Mouse (Mus musculus) CH12.LX (cell line): ENCODE measurements around the gene Mettl3. TPM values are rescaled to one million over a fixed set of nuclear protein-coding genes. Genes with fewer than 3 reads are reported as not detected.

ENCODE experiments used
- DNase-seq: peaks from one replicate; pipeline ENCODE4 v3.0.0-alpha.2; 2013; ENCODE audit errors: extremely low read depth
- H3K27ac ChIP-seq: 2 replicates; pipeline ENCODE4 v1.5.1; 2012; ENCODE audit warnings: low read depth, mild to moderate bottlenecking, control low read depth, moderate library complexity; ENCODE audit not compliant: insufficient read depth
- H3K27me3 ChIP-seq: replicated peaks from 2 replicates; pipeline ENCODE3; 2012; ENCODE audit warnings: inconsistent platforms
- H3K36me3 ChIP-seq, 2 experiments: replicated peaks in 1 of 2; 2 replicates each; pipeline versions ENCODE3 to v1.6.1; 2012; ENCODE audit warnings: inconsistent platforms in 1 of 2, low read length in 1 of 2, mild to moderate bottlenecking in 1 of 2, mixed read lengths in 1 of 2, moderate library complexity in 1 of 2; ENCODE audit not compliant: control insufficient read depth in 1 of 2, insufficient read depth in 1 of 2
- H3K4me1 ChIP-seq, 2 experiments: 2 replicates each; pipeline ENCODE4 v1.6.1; 2012; ENCODE audit warnings: inconsistent platforms in 1 of 2, moderate library complexity in 1 of 2; ENCODE audit not compliant: insufficient read depth in 2 of 2, control insufficient read depth in 1 of 2
- H3K4me2 ChIP-seq: 2 replicates; pipeline ENCODE4 v1.6.1; 2012; ENCODE audit warnings: low read depth, mild to moderate bottlenecking, control low read depth; ENCODE audit not compliant: poor library complexity, insufficient read depth, severe bottlenecking
- H3K4me3 ChIP-seq, 3 experiments: fragments of 150-350 bp in 1 of 3; sonication (generic) in 1 of 3; replicated peaks in 1 of 3; 2 replicates each; pipeline versions ENCODE3 to v1.5.1; 2011 to 2012; ENCODE audit warnings: low read depth in 2 of 3, low read length in 2 of 3, mild to moderate bottlenecking in 2 of 3, moderate library complexity in 2 of 3, control low read depth in 1 of 3, improper control_type of control experiment in 1 of 3, inconsistent platforms in 1 of 3, mixed read lengths in 1 of 3; ENCODE audit not compliant: poor library complexity in 1 of 3
- H3K79me2 ChIP-seq: replicated peaks from 2 replicates; pipeline ENCODE4 v1.6.1; 2012; ENCODE audit warnings: mild to moderate bottlenecking, moderate library complexity; ENCODE audit not compliant: control insufficient read depth, poor library complexity, insufficient read depth, severe bottlenecking; ENCODE audit errors: extremely low read depth
- H3K9ac ChIP-seq: 2 replicates; pipeline ENCODE4 v1.6.1; 2012; ENCODE audit warnings: low read depth, mild to moderate bottlenecking, control low read depth, moderate library complexity; ENCODE audit not compliant: insufficient read depth
- H3K9me3 ChIP-seq: replicated peaks from 2 replicates; pipeline ENCODE3; 2012; ENCODE audit warnings: low read length, inconsistent platforms, mixed read lengths
- CHD2 ChIP-seq: IDR thresholded peaks from 2 replicates; pipeline ENCODE4 v1.6.1; 2011; ENCODE audit warnings: low read length, improper control_type of control experiment
- CTCF ChIP-seq, 2 experiments: IDR thresholded peaks in 1 of 2; conservative IDR thresholded peaks in 1 of 2; 2 replicates each; pipeline ENCODE4 v1.5.1; 2011 to 2012; ENCODE audit warnings: low read depth in 2 of 2, low read length in 2 of 2, improper control_type of control experiment in 1 of 2, inconsistent platforms in 1 of 2, mild to moderate bottlenecking in 1 of 2, moderate library complexity in 1 of 2
- E2F4 ChIP-seq: IDR thresholded peaks from 2 replicates; pipeline ENCODE4 v1.6.1; 2011; ENCODE audit warnings: low read depth, low read length, improper control_type of control experiment; ENCODE audit not compliant: insufficient replicate concordance
- ELF1 ChIP-seq: IDR thresholded peaks from 2 replicates; pipeline ENCODE4 v1.6.1; 2014; ENCODE audit warnings: low read depth, mild to moderate bottlenecking, inconsistent platforms, low read length, improper control_type of control experiment
- GABPA ChIP-seq: IDR thresholded peaks from 2 replicates; pipeline ENCODE4 v1.6.1; 2012; ENCODE audit warnings: low read depth, low read length, improper control_type of control experiment, inconsistent platforms; ENCODE audit not compliant: insufficient replicate concordance
- HCFC1 ChIP-seq: IDR thresholded peaks from 2 replicates; pipeline ENCODE4 v1.6.1; 2012; ENCODE audit warnings: low read depth, mild to moderate bottlenecking, inconsistent platforms, low read length, improper control_type of control experiment
- JUND ChIP-seq: conservative IDR thresholded peaks from 2 replicates; pipeline ENCODE4 v1.6.1; 2011; ENCODE audit warnings: low read depth, low read length, improper control_type of control experiment
- KAT2A ChIP-seq: IDR thresholded peaks from 2 replicates; pipeline ENCODE4 v1.6.1; 2012; ENCODE audit warnings: low read length, improper control_type of control experiment, inconsistent platforms; ENCODE audit not compliant: insufficient replicate concordance
- MEF2A ChIP-seq: IDR thresholded peaks from 2 replicates; pipeline ENCODE4 v1.6.1; 2014; ENCODE audit warnings: low read depth, mild to moderate bottlenecking, inconsistent platforms, low read length, improper control_type of control experiment, borderline replicate concordance
- MXI1 ChIP-seq: IDR thresholded peaks from 2 replicates; pipeline ENCODE4 v1.6.1; 2011; ENCODE audit warnings: mild to moderate bottlenecking, low read depth, low read length, improper control_type of control experiment
- NELFE ChIP-seq: IDR thresholded peaks from 2 replicates; pipeline ENCODE4 v1.6.1; 2011; ENCODE audit warnings: low read depth, low read length, improper control_type of control experiment
- NRF1 ChIP-seq: IDR thresholded peaks from 2 replicates; pipeline ENCODE4 v1.6.1; 2014; ENCODE audit warnings: low read depth, mild to moderate bottlenecking, inconsistent platforms, low read length, improper control_type of control experiment, moderate library complexity
- PAX5 ChIP-seq: IDR thresholded peaks from 2 replicates; pipeline ENCODE4 v1.6.1; 2012; ENCODE audit warnings: low read length, inconsistent platforms, mixed read lengths
- POLR2A ChIP-seq: IDR thresholded peaks from 2 replicates; pipeline ENCODE4 v1.6.1; 2011; ENCODE audit warnings: low read depth, mild to moderate bottlenecking, improper control_type of control experiment, low read length
- POLR2AphosphoS2 ChIP-seq: IDR thresholded peaks from 2 replicates; pipeline ENCODE4 v1.6.1; 2011; ENCODE audit warnings: low read depth, low read length, improper control_type of control experiment
- RCOR1 ChIP-seq: conservative IDR thresholded peaks from 2 replicates; pipeline ENCODE4 v1.6.1; 2012; ENCODE audit warnings: low read depth, mild to moderate bottlenecking, inconsistent platforms, low read length, improper control_type of control experiment
- SIN3A ChIP-seq: IDR thresholded peaks from 2 replicates; pipeline ENCODE4 v1.6.1; 2012; ENCODE audit warnings: low read length, improper control_type of control experiment, inconsistent platforms
- SMC3 ChIP-seq: IDR thresholded peaks from 2 replicates; pipeline ENCODE4 v1.6.1; 2011; ENCODE audit warnings: low read depth, low read length, improper control_type of control experiment
- TCF12 ChIP-seq: IDR thresholded peaks from 2 replicates; pipeline ENCODE4 v1.6.1; 2014; ENCODE audit warnings: low read depth, mild to moderate bottlenecking, inconsistent platforms, low read length, improper control_type of control experiment
- UBTF ChIP-seq: IDR thresholded peaks from 2 replicates; pipeline ENCODE4 v1.6.1; 2012; ENCODE audit warnings: low read depth, mild to moderate bottlenecking, inconsistent platforms, low read length, improper control_type of control experiment, moderate library complexity
- ZC3H11A ChIP-seq: IDR thresholded peaks from 2 replicates; pipeline ENCODE4 v1.6.1; 2012; ENCODE audit warnings: low read depth, mild to moderate bottlenecking, inconsistent platforms, low read length, improper control_type of control experiment
- ZMIZ1 ChIP-seq: IDR thresholded peaks from 2 replicates; pipeline ENCODE4 v1.6.1; 2012; ENCODE audit warnings: low read depth, mild to moderate bottlenecking, inconsistent platforms, low read length, improper control_type of control experiment
- ZNF384 ChIP-seq: IDR thresholded peaks from 2 replicates; pipeline ENCODE4 v1.6.1; 2012; ENCODE audit warnings: low read depth, low read length, improper control_type of control experiment, inconsistent platforms
- dilution Hi-C: fragments of 300-500 bp; cut with MboI; formaldehyde crosslinking; loops from 2 replicates; pipeline ENCODE4 v1.14.3; 2020; ENCODE audit warnings: low sequenced_read_pairs; ENCODE audit not compliant: extremely low pct_unique_long_range_greater_than_20kb, extremely low pct_ligation_motif_present
- in situ Hi-C: fragments of 300-500 bp; cut with MboI; formaldehyde crosslinking; loops from 3 replicates; pipeline ENCODE4 v1.14.3; 2019; ENCODE audit warnings: low sequenced_read_pairs, low pct_ligation_motif_present, low pct_unique_long_range_greater_than_20kb, mixed read lengths
- polyA plus RNA-seq: library from polyadenylated mRNA; unstranded; fragments of >175 nt; gene quantifications from 2 replicates; pipeline ENCODE4 v1.2.1, GENCODE M21; 2012; ENCODE audit warnings: low read depth; ENCODE audit not compliant: insufficient read length
- total RNA-seq, 2 experiments: library from RNA; depleted of rRNA; stranded (reverse); fragments of 300-350 nt in 1 of 2; fragments of >200 nt in 1 of 2; gene quantifications; 2 replicates each; pipeline ENCODE4 v1.2.3; 2012 to 2014

Gene Mettl3
- total and polyA plus RNA-seq, 3 experiments: 41.6 to 47.4 (median 47.0) TPM

- dilution Hi-C loops: no loop called here
These were observed 9.2 kb upstream of the Mettl3 start for GRCm38 (mm10) chr14:52313931-52314807.

GRCm38 (mm10) chr14:52310906-52311305, 6.0 kb upstream of the Mettl3 start:
- peaks cover 0 to 11% of the 10 kb centered on the region in 2 experiments for H3K36me3 ChIP-seq
- DNase-seq: no peak
- dilution Hi-C loops: no loop called here
- no peaks in the 10 kb centered on the region for H3K9me3 ChIP-seq
- H3K4me2 ChIP-seq: no peak overlapping the region
- no peak overlapping the region for H3K27ac ChIP-seq
- H3K4me3 ChIP-seq: no peak overlapping the region
- peaks cover under 1% of the 10 kb centered on the region; the same call in 1 of the 2 replicates for H3K79me2 ChIP-seq
- no peak overlapping the region for H3K9ac ChIP-seq
- TF ChIP-seq RCOR1: no peak
- TF ChIP-seq MEF2A: no peak
- no peak for TF ChIP-seq GABPA
- no peak for TF ChIP-seq CHD2
- no peak for TF ChIP-seq HCFC1
- no peak for TF ChIP-seq UBTF
- TF ChIP-seq E2F4: no peak
- TF ChIP-seq TCF12: no peak
- no peak for TF ChIP-seq CTCF (conservative IDR thresholded peaks at IDR 0.05 in 1 of 2, IDR thresholded peaks at IDR 0.05 in 1 of 2; ENCODE audit: low read depth in 2 of 2, low read length in 2 of 2)
- TF ChIP-seq SMC3: no peak
- TF ChIP-seq MXI1: no peak
- TF ChIP-seq ZMIZ1: no peak
- TF ChIP-seq PAX5: no peak
- TF ChIP-seq ZNF384: no peak
- TF ChIP-seq SIN3A: no peak
- TF ChIP-seq NRF1: no peak
- TF ChIP-seq KAT2A: no peak
- in situ Hi-C loops: no loop called here
- H3K27me3 ChIP-seq: no peaks in the 10 kb centered on the region
- peaks cover 2 to 10% of the 10 kb centered on the region in 2 experiments; a peak in 3 of 4 replicates for H3K4me1 ChIP-seq

More at GRCm38 (mm10) chr14:52313931-52314807, 9.2 kb upstream of the Mettl3 start:
- in situ Hi-C loops: no loop called here
- no peak overlapping the region for H3K27ac ChIP-seq
- H3K4me1 ChIP-seq: peaks cover 2 to 6% of the 10 kb centered on the region in 2 experiments; a peak in 2 of 4 replicates
- H3K27me3 ChIP-seq: no peaks in the 10 kb centered on the region
- no peak overlapping the region for H3K4me2 ChIP-seq
- H3K36me3 ChIP-seq: peaks cover 0 to 5% of the 10 kb centered on the region in 2 experiments
- TF ChIP-seq POLR2AphosphoS2 (no peak), ELF1 (no peak), JUND (no peak), CTCF (conservative IDR thresholded peaks at IDR 0.05 in 1 of 2, IDR thresholded peaks at IDR 0.05 in 1 of 2; ENCODE audit: low read depth in 2 of 2, low read length in 2 of 2) (no peak), POLR2A (no peak), NELFE (no peak), CHD2 (no peak), ZC3H11A (no peak), NRF1 (no peak)
- no peak overlapping the region for H3K9ac ChIP-seq
- peaks cover 2% of the 10 kb centered on the region for H3K9me3 ChIP-seq
- DNase-seq: no peak
- no peak overlapping the region for H3K4me3 ChIP-seq
- no peaks in the 10 kb centered on the region for H3K79me2 ChIP-seq
